Mouse (Mus musculus): ENCODE results near the gene Smim27. TPM values are rescaled to one million over a fixed set of nuclear protein-coding genes. Genes with fewer than 3 reads are reported as not detected.
"Not testable (repeated sequence)": the region's sequence is repeated elsewhere in the genome, so short reads cannot be mapped to it uniquely, and the experiment has no call there.

Gene Smim27
- polyA plus RNA-seq, 1 experiment: 15.2 TPM

DNA sequence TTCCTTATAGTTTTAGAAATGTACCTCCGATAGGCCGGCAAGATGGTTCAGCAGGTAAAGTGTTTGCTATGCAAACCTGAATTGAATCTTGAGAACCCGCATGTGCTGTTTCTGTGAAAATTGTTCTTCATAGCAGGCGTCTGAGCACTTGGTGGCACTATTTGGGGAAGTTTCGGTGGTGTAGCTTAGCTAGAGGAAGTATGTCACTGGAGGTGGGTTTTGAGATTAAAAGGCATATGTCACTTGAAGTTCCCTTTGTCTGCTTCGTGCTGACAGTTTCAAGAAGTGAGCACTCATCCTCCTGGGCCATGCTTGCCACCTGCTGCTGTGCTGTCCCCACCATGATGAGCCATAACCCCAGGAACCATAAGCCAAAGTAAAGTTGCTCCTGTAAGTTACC is 18.0 kb downstream of the Smim27 start:
- no peaks in the 10 kb centered on the region for H3K4me1 ChIP-seq (ENCODE audit: control insufficient read depth, insufficient read depth, low read length)
- 54% methylated on average over 6 of the region's 6 CpGs for WGBS
- DNase-seq: no peak
- TF ChIP-seq CTCF (IDR thresholded peaks at IDR 0.05; ENCODE audit: insufficient read depth, low read length) (no peak), POLR2A (IDR thresholded peaks at IDR 0.05; ENCODE audit: borderline replicate concordance, extremely low read depth, low read depth, low read length) (no peak)
- H3K4me3 ChIP-seq (replicated peaks; ENCODE audit: extremely low read depth, low read depth, low read length): no peak overlapping the region

- TF ChIP-seq CTCF (IDR thresholded peaks at IDR 0.05; ENCODE audit: insufficient read depth, low read length) (no peak), POLR2A (IDR thresholded peaks at IDR 0.05; ENCODE audit: borderline replicate concordance, extremely low read depth, low read depth, low read length) (no peak)
- H3K4me3 ChIP-seq (replicated peaks; ENCODE audit: extremely low read depth, low read depth, low read length): no peak overlapping the region
- H3K4me1 ChIP-seq (ENCODE audit: control insufficient read depth, insufficient read depth, low read length): no peaks in the 10 kb centered on the region
- 81% methylated on average over 2 of the region's 2 CpGs for WGBS
- no peak for DNase-seq
These were observed 19.7 kb downstream of the Smim27 start for GRCm38 (mm10) chr4:40289046-40289445.

GRCm38 (mm10) chr4:40291511-40291910 is 22.1 kb downstream of the Smim27 start:
- H3K4me1 ChIP-seq (ENCODE audit: control insufficient read depth, insufficient read depth, low read length); DNase-seq; H3K4me3 ChIP-seq (replicated peaks; ENCODE audit: extremely low read depth, low read depth, low read length): not testable (repeated sequence)
- 89% methylated on average over 11 of the region's 11 CpGs for WGBS

- TF ChIP-seq CTCF (IDR thresholded peaks at IDR 0.05; ENCODE audit: insufficient read depth, low read length) (no peak), POLR2A (IDR thresholded peaks at IDR 0.05; ENCODE audit: borderline replicate concordance, extremely low read depth, low read depth, low read length) (no peak)
- no peak for DNase-seq
- WGBS: 43% methylated on average over 5 of the region's 5 CpGs
- Histone ChIP-seq H3K4me1 (ENCODE audit: control insufficient read depth, insufficient read depth, low read length) (no peaks in the 10 kb centered on the region), H3K4me3 (replicated peaks; ENCODE audit: extremely low read depth, low read depth, low read length) (no peak overlapping the region)
These were observed 29.8 kb downstream of the Smim27 start for GRCm38 (mm10) chr4:40299169-40299568.

DNA sequence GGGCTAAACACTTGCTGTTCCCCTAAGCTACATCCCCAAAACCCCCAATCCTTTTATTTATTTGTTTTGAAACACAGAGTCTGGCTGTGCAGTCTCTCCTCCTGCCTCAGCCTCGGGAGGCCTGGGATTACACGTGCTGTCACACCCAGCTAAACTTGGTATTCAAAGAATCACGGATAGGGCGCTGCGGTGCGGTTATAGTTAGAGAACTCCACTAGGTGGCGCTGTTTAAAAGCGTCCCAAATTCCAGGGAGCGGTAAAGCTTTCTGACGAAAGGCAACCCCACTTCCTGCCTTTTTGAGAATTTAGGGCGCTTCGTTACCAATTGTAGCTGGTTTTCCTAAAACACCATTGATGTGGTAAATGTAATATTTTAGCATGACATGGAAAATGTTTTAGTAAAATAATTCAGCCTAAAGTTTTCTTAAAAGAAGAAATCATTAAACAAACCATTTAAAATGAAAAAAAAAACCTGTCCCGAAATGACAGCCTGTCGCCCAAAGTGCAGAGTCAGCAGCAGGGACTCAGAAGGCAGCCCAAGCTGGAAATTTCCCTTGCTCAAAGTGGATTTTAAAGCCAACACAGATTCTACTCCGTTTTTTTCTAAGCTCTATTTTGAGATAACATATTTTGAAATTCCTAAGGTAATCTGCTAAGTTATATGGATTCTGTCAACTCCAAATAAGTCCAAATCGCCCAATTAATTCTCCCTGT is 31.9 kb downstream of the Smim27 start:
- peak; percentile 52 for DNase-seq
- H3K4me1 ChIP-seq (ENCODE audit: control insufficient read depth, insufficient read depth, low read length): no peaks in the 10 kb centered on the region
- WGBS: 7% methylated on average over 16 of the region's 16 CpGs
- no peak overlapping the region for H3K4me3 ChIP-seq (replicated peaks; ENCODE audit: extremely low read depth, low read depth, low read length)
- TF ChIP-seq POLR2A (IDR thresholded peaks at IDR 0.05; ENCODE audit: borderline replicate concordance, extremely low read depth, low read depth, low read length): no peak
- peak; percentile 58 for TF ChIP-seq CTCF (IDR thresholded peaks at IDR 0.05; ENCODE audit: insufficient read depth, low read length)

DNA sequence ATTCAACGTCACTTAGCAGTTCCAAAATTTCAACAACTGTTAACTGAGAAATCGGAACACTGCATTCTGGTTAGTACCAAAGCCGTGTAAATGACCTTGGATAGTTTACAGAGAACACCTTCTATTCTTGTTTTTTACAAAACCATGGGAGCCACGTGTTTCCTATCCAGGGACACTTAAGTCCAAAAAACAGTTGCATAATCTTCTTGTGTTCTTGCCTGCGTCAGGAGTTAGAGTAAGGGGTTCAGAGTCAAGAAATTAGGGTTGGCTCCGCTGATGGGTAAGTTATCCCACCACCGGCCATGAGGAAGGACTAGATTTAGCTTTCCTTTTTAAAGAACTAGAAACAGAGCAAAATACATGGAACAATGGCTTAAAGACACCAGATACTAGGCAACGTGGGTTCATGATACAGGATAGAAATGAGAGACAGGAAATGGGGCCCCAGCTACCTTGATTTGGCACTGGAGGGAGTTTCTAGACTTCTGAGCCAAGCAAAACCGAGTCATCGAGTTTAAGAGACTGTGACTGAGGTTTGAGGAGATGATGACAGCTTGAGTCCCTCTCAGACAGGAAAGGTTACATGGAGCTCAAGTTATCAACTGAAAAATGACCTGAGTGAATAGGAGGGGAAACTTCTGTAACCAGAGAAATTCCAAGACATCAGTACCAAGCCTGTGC is 33.2 kb downstream of the Smim27 start:
- TF ChIP-seq POLR2A (IDR thresholded peaks at IDR 0.05; ENCODE audit: borderline replicate concordance, extremely low read depth, low read depth, low read length) (no peak), CTCF (IDR thresholded peaks at IDR 0.05; ENCODE audit: insufficient read depth, low read length) (no peak)
- WGBS: 60% methylated on average over 10 of the region's 10 CpGs
- no peaks in the 10 kb centered on the region for H3K4me1 ChIP-seq (ENCODE audit: control insufficient read depth, insufficient read depth, low read length)
- DNase-seq: no peak
- no peak overlapping the region for H3K4me3 ChIP-seq (replicated peaks; ENCODE audit: extremely low read depth, low read depth, low read length)

DNA sequence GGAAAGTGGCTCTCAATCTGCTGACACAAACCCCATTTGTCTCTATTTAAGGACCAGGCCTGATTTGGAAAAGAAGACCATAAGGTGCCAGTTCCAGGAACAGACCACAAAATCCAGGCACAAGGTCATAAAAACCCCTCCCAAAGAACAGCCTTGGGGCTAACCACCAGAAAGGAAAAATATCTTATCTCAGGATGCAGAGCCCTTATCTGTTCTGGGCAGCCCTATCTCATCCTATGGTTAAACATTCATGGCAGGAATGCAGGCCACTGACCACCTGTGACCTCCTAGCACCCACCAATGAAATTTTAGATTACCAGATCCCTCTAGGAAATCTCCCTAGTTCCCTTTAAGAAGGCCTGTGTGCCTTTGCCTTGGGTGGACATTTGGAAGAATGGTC is 40.3 kb downstream of the Smim27 start:
- no peaks in the 10 kb centered on the region for H3K4me1 ChIP-seq (ENCODE audit: control insufficient read depth, insufficient read depth, low read length)
- DNase-seq: no peak
- TF ChIP-seq CTCF (IDR thresholded peaks at IDR 0.05; ENCODE audit: insufficient read depth, low read length): no peak
- TF ChIP-seq POLR2A (IDR thresholded peaks at IDR 0.05; ENCODE audit: borderline replicate concordance, extremely low read depth, low read depth, low read length): no peak
- no peak overlapping the region for H3K4me3 ChIP-seq (replicated peaks; ENCODE audit: extremely low read depth, low read depth, low read length)

- WGBS: 72% methylated on average over 11 of the region's 11 CpGs
- Histone ChIP-seq H3K4me3 (replicated peaks; ENCODE audit: extremely low read depth, low read depth, low read length) (no peak overlapping the region), H3K4me1 (ENCODE audit: control insufficient read depth, insufficient read depth, low read length) (no peaks in the 10 kb centered on the region)
- TF ChIP-seq CTCF (IDR thresholded peaks at IDR 0.05; ENCODE audit: insufficient read depth, low read length) (no peak), POLR2A (IDR thresholded peaks at IDR 0.05; ENCODE audit: borderline replicate concordance, extremely low read depth, low read depth, low read length) (no peak)
- DNase-seq: no peak
These were observed 41.5 kb downstream of the Smim27 start for GRCm38 (mm10) chr4:40310796-40311383.

DNA sequence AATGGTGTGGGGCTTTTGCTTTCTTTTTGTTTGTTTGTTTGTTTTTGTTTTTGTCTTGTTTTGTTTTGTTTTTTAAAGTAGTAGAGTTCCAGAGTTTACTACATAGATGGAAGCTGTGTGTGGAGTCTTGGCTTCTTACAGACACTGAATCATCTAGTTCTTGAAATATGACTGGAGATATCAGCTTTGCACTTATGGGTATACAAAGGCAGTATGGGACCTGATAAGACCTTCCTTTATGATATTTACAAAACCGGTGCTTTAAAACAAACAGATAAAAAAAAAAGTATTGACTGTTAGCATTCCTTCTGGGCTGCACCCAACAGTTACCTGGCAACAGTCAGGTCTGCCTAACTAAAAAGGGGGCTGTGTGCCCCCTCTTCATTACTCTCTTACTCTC is 42.8 kb downstream of the Smim27 start:
- no peaks in the 10 kb centered on the region for H3K4me1 ChIP-seq (ENCODE audit: control insufficient read depth, insufficient read depth, low read length)
- 58% methylated on average over 1 of the region's 1 CpGs for WGBS
- TF ChIP-seq POLR2A (IDR thresholded peaks at IDR 0.05; ENCODE audit: borderline replicate concordance, extremely low read depth, low read depth, low read length) (no peak), CTCF (IDR thresholded peaks at IDR 0.05; ENCODE audit: insufficient read depth, low read length) (no peak)
- DNase-seq: no peak
- no peak overlapping the region for H3K4me3 ChIP-seq (replicated peaks; ENCODE audit: extremely low read depth, low read depth, low read length)

GRCm38 (mm10) chr4:40313026-40313425 is 43.6 kb downstream of the Smim27 start:
- WGBS: 51% methylated on average over 6 of the region's 6 CpGs
- DNase-seq: no peak
- no peak for TF ChIP-seq POLR2A (IDR thresholded peaks at IDR 0.05; ENCODE audit: borderline replicate concordance, extremely low read depth, low read depth, low read length)
- TF ChIP-seq CTCF (IDR thresholded peaks at IDR 0.05; ENCODE audit: insufficient read depth, low read length): no peak
- no peak overlapping the region for H3K4me3 ChIP-seq (replicated peaks; ENCODE audit: extremely low read depth, low read depth, low read length)
- H3K4me1 ChIP-seq (ENCODE audit: control insufficient read depth, insufficient read depth, low read length): no peaks in the 10 kb centered on the region

All from lung, adult 2 months (tissue).